Mouse (Mus musculus) liver, embryonic 12.5 days (tissue): ENCODE measurements around the gene Zfp383. TPM values are rescaled to one million over a fixed set of nuclear protein-coding genes. Genes with fewer than 3 reads are reported as not detected.
"Not testable (repeated sequence)": the region's sequence is repeated elsewhere in the genome, so short reads cannot be mapped to it uniquely, and the experiment has no call there.

Experiments used
- ATAC-seq: fragments of 200-750 bp; cut with Nextera tagmentation; 2 replicates; pipeline ENCODE4 v1.8.0; 2017; ENCODE audit warnings: moderate number of reproducible peaks, mild to moderate bottlenecking, moderate library complexity
- H3K27ac ChIP-seq: fragments of 300-500 bp; sonication (generic); 2 replicates; pipeline ENCODE4 v1.5.1; 2016; ENCODE audit warnings: mild to moderate bottlenecking
- H3K27me3 ChIP-seq: fragments of 300-500 bp; sonication (generic); replicated peaks from 2 replicates; pipeline ENCODE4 v1.6.1; 2016; ENCODE audit warnings: mild to moderate bottlenecking, moderate library complexity
- H3K36me3 ChIP-seq: fragments of 300-500 bp; sonication (generic); 2 replicates; pipeline ENCODE4 v1.6.1; 2016; ENCODE audit warnings: mild to moderate bottlenecking, moderate library complexity
- H3K4me1 ChIP-seq: fragments of 300-500 bp; sonication (generic); 2 replicates; pipeline ENCODE4 v1.6.1; 2016
- H3K4me2 ChIP-seq: fragments of 300-500 bp; sonication (generic); 2 replicates; pipeline ENCODE4 v1.6.1; 2016; ENCODE audit warnings: mild to moderate bottlenecking, moderate library complexity
- H3K4me3 ChIP-seq: fragments of 300-500 bp; sonication (generic); 2 replicates; pipeline ENCODE4 v1.5.1; 2016; ENCODE audit warnings: mild to moderate bottlenecking, moderate library complexity
- H3K9ac ChIP-seq: fragments of 300-500 bp; sonication (generic); 2 replicates; pipeline ENCODE4 v1.6.1; 2016; ENCODE audit warnings: mild to moderate bottlenecking, moderate library complexity
- H3K9me3 ChIP-seq: fragments of 300-500 bp; sonication (generic); replicated peaks from 2 replicates; pipeline ENCODE4 v1.6.1; 2016; ENCODE audit warnings: mild to moderate bottlenecking, moderate library complexity
- WGBS: fragments of 180-500 bp; shearing (Covaris S2); methylation state at CpG from one replicate; pipeline ENCODE4 v1.1.7; 2016; ENCODE audit not compliant: insufficient replicate concordance; 5-methylcytosine and 5-hydroxymethylcytosine counted together
- microRNA-seq: library from miRNA; unstranded; fragments of <30 nt; microRNA quantifications from one replicate; pipeline ENCODE4, GENCODE M21; 2017
- polyA plus RNA-seq: library from polyadenylated mRNA; unstranded; fragments of >200 nt; fragmentation: Nextera tagmentation; extraction: Ambion mirVana; gene quantifications from 2 replicates; pipeline ENCODE4 v1.2.1, GENCODE M21; 2016

Zfp383 gene
- polyA plus RNA-seq, 1 experiment from 2014 or later: 0.55 TPM

DNA sequence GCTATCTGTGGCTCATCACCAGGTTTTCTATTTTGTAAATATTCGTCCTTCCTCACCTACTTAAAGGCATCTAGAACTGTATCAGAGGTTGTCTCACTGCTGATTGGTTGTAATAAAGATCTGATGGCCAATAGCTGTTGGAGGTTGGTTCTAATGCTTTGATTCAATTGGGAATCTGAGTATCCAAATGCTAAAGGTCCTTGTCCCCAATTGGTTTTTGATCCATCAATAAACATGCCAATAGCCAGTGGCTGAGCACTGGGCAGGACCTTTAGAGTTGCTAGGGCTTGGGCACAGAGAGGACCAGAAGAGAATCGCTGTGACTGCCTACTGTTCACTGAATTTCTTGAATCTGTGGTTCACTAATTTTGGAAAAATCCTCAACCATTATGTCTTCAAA is 35.7 kb downstream of the Zfp383 start:
- ATAC-seq: no peak
- Histone ChIP-seq H3K27ac (no peak overlapping the region), H3K36me3 (peaks cover 35% of the 10 kb centered on the region), H3K27me3 (no peaks in the 10 kb centered on the region), H3K9ac (no peak overlapping the region), H3K4me3 (no peak overlapping the region), H3K4me2 (no peak overlapping the region), H3K4me1 (no peaks in the 10 kb centered on the region), H3K9me3 (no peaks in the 10 kb centered on the region)
- 47% methylated on average over 2 of the region's 2 CpGs for WGBS

GRCm38 (mm10) chr7:29944201-29944600 is 36.2 kb downstream of the Zfp383 start:
- H3K4me2 ChIP-seq: no peak overlapping the region
- no peak overlapping the region for H3K27ac ChIP-seq
- no peak overlapping the region for H3K9ac ChIP-seq
- H3K4me3 ChIP-seq: no peak overlapping the region
- no peaks in the 10 kb centered on the region for H3K9me3 ChIP-seq
- H3K27me3 ChIP-seq: no peaks in the 10 kb centered on the region
- 74% methylated on average over 2 of the region's 2 CpGs for WGBS
- ATAC-seq: no peak
- no peaks in the 10 kb centered on the region for H3K4me1 ChIP-seq
- peaks cover 35% of the 10 kb centered on the region for H3K36me3 ChIP-seq

DNA sequence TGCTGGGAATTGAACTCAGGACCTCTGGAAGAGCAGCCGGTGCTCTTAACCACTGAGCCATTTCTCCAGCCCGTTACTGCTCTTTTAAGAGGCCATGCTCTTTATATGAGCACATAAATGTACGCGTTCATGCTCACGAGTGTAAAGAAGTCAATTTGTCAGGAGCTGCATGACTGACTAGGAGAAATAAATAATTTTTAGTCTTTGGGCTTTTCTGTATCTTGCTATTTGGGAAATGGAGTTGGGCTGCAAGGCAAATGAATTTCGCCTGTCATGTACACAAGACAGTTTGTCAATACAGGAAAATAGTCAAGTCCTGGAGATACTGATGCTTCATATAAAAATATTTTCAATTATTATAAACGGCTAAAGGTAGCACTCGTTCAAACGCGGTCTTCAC is 45.1 kb downstream of the Zfp383 start:
- Histone ChIP-seq H3K4me3 (peak overlapping the region; percentile 69), H3K9me3 (no peaks in the 10 kb centered on the region), H3K9ac (peak overlapping the region; percentile 81), H3K27me3 (no peaks in the 10 kb centered on the region), H3K36me3 (peaks cover 19% of the 10 kb centered on the region), H3K4me2 (peak overlapping the region; percentile 75), H3K4me1 (peaks cover 16% of the 10 kb centered on the region), H3K27ac (peak overlapping the region; percentile 87)
- 43% methylated on average over 10 of the region's 10 CpGs for WGBS
- ATAC-seq: no peak

DNA sequence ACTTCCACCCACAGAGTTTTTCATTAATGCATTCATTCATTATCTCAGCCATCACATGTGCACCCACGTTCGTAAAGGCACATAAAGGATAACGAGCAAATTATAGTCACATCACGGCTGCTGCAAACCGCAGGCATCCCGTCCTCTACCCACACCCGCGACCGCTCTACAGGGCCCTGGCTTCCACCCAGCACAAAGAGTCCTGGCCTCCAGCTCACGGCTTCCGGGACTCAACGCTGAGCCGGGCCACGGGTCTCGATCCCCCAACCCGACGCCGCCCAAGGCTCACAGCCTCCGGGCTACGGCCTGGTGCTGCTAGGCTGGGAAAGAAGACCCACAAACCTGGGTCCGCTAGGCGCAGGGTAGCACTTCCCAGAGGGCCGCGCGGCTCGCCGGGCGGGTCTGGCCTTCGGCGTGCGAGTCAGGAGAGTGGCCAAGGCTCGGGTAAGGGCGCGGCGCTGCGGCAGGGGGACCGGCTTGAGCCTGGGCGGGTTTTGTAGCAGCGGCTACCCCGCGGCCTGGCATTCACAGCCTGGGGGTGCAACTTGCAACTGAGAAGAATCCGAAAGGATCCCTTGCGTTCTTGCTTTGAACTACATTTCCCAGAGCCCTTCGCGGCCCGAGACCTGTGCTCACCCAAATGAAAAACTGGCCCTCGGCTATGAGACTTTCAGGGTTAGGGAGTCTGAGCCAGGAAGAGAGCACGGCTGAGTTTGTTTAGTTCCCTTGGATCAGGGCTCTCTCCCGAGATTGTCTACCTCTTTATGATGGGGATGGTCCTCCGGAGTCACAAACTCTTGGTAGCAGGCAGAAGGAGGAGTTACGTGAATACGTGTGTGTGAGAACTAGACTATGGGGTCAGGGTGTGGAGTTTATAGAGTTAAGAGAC is 45.7 kb downstream of the Zfp383 start, which contains the start of gene Zfp74:
Gene Zfp74, minus strand, starts transcription at position 577 of the 889 bp plus-strand sequence.
- Histone ChIP-seq H3K4me3 (peak within 1 kb of the TSS; percentile 69), H3K4me1 (peaks cover 16% of the 10 kb centered on the region), H3K9ac (peak within 1 kb of the TSS; percentile 81), H3K4me2 (peak within 1 kb of the TSS; percentile 75), H3K27ac (peak within 1 kb of the TSS; percentile 87), H3K9me3 (no peaks in the 10 kb centered on the region), H3K36me3 (peaks cover 16% of the 10 kb centered on the region), H3K27me3 (no peaks in the 10 kb centered on the region)
- ATAC-seq: peak; percentile 94
- WGBS: 3% methylated on average over 52 of the region's 52 CpGs

DNA sequence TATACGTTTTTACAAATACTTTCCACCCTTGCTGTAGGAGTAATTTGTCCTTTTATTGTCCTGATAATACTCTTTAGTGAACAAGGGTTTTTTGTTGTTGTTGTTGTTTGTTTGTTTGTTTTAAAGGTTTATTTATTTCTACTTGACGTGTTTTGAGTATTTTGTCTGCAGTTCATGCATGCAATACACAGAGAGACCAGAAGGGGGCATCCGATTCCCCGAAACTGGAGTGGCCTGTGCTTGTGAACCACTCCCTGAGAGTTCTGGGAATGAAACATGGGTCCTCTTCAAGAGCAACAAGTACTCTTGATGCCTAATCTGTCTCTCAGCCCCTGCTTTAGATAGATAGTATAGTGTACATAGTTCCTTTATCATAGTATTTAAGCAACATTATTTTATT is 46.7 kb downstream of the Zfp383 start:
- Histone ChIP-seq H3K27ac (no peak overlapping the region), H3K27me3 (no peaks in the 10 kb centered on the region), H3K9ac (peak overlapping the region; percentile 81; the same call in 1 of the 2 replicates), H3K4me2 (peak overlapping the region; percentile 75), H3K9me3 (no peaks in the 10 kb centered on the region), H3K4me1 (peaks cover 16% of the 10 kb centered on the region), H3K36me3 (peaks cover 12% of the 10 kb centered on the region), H3K4me3 (peak overlapping the region; percentile 69)
- ATAC-seq: no peak
- 17% methylated on average over 4 of the region's 4 CpGs for WGBS

DNA sequence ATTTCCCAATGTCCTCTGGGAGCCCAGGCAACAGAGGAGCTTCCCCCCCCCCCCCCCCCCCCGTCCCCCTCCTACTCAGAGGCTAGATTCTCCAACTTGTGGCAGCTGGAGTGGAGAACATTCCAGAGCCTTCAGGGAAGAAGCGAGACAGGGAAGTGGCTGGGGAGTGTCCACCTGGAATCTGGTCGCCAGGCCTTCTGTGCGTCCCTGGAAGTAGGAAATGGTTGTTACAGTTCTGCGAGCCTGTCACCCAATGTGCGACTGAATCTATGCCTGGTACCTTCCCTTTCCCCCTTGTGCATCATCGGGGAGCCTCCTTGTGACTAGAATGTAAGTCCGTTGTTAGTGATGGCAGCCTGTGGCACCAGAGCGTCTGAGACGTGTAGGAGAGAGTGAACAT is 48.2 kb downstream of the Zfp383 start:
- Histone ChIP-seq H3K27ac (no peak overlapping the region), H3K9ac (0 out of 2 replicates have a peak overlapping the region, but pooled peaks have one; percentile 27), H3K36me3 (no peaks in the 10 kb centered on the region), H3K27me3 (no peaks in the 10 kb centered on the region), H3K9me3 (no peaks in the 10 kb centered on the region), H3K4me3 (no peak overlapping the region), H3K4me2 (no peak overlapping the region), H3K4me1 (peaks cover 16% of the 10 kb centered on the region)
- no peak for ATAC-seq
- 70% methylated on average over 9 of the region's 10 CpGs for WGBS

DNA sequence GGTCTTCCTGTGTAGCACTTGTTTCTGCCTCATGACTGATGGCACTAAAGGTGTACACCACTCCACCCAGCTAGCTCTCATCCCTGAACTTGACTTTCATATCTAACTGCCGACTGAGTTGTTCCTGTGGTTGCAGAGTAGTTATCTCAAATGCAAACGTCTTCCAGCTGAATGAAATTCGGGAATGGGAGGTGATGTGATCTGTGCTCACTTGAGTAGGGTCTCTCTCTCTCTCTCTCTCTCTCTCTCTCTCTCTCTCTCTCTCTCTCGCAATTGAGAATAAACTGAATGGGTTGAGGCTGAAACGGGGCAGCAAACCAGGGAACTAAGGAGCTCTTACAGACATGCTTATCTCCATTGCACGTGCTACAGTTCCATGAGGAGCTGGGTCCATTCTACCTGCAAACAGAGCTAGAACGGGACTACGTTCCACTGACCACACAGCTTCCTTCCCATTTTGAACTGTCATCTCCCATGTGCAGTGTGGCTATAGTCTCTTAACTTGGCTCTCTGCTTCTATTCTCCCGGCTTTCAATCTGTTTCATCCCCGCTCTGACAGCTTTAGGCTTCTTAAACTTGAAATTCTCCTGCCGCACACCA is 50.2 kb downstream of the Zfp383 start:
- Histone ChIP-seq H3K27ac (no peak overlapping the region), H3K27me3 (no peaks in the 10 kb centered on the region), H3K4me3 (no peak overlapping the region), H3K4me2 (no peak overlapping the region), H3K4me1 (peaks cover 9% of the 10 kb centered on the region), H3K9me3 (0 out of 2 replicates have a peak, but pooled peaks cover 4% of the 10 kb centered on the region), H3K9ac (no peak overlapping the region), H3K36me3 (no peaks in the 10 kb centered on the region)
- no peak for ATAC-seq
- 54% methylated on average over 11 of the region's 11 CpGs for WGBS

DNA sequence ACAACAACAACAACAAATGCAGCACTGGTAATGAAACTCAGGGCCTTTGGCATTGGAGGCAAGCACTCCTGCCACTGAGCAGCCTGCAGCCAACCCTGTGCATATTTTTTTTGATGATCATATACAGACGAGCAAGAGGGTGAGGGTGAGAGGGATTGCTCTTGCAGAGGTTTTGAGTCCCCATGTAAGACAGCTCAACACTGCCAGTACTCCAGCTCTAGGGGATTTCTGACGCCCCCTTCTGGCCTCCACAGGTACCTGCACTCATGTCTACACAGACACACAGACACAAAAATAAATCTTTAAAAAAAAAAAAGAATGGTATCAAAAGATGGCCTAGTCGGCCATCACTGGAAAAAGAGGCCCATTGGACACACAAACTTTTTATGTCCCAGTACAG is 51.0 kb downstream of the Zfp383 start:
- Histone ChIP-seq H3K4me1 (peaks cover 8% of the 10 kb centered on the region), H3K27ac (no peak overlapping the region), H3K4me2 (no peak overlapping the region), H3K4me3 (no peak overlapping the region), H3K27me3 (no peaks in the 10 kb centered on the region), H3K9ac (no peak overlapping the region), H3K36me3 (no peaks in the 10 kb centered on the region), H3K9me3 (0 out of 2 replicates have a peak, but pooled peaks cover 4% of the 10 kb centered on the region)
- ATAC-seq: no peak
- WGBS: 45% methylated on average over 3 of the region's 3 CpGs

- not testable (repeated sequence) for H3K27me3 ChIP-seq, H3K9me3 ChIP-seq, H3K36me3 ChIP-seq, H3K27ac ChIP-seq, ATAC-seq, H3K9ac ChIP-seq, H3K4me1 ChIP-seq, H3K4me2 ChIP-seq, H3K4me3 ChIP-seq
- WGBS: 45% methylated on average over 39 of the region's 39 CpGs
Observed at GRCm38 (mm10) chr7:29965115-29965810, 57.2 kb downstream of the Zfp383 start.

Small RNAs within 50 kb of the gene (microRNA-seq; reads per million reads assigned to microRNA genes)
- gene Mir7668: not detected

Other genes with a start within 250 kb of the Zfp383 start
- not detected in 2 replicates for gene Catsperg2, start 181.2 kb upstream of the Zfp383 start, polyA plus RNA-seq
- gene Zfp84, start 139.7 kb upstream of the Zfp383 start, polyA plus RNA-seq: 5.0 and 5.1 TPM in 2 replicates
- gene Zfp30, start 124.2 kb upstream of the Zfp383 start, polyA plus RNA-seq: 0.88 and 1.0 TPM in 2 replicates
- gene Zfp790, start 92.1 kb upstream of the Zfp383 start, polyA plus RNA-seq: 5.5 and 6.6 TPM in 2 replicates
- gene Zfp940, start 54.6 kb upstream of the Zfp383 start, polyA plus RNA-seq: 2.1 and 2.4 TPM in 2 replicates
- gene Zfp420, start 48.2 kb upstream of the Zfp383 start, polyA plus RNA-seq: 1.9 TPM in 2 replicates
- gene Zfp27, start 1.7 kb upstream of the Zfp383 start, polyA plus RNA-seq: 2.6 and 3.4 TPM in 2 replicates
- gene Zfp74, start 45.9 kb downstream of the Zfp383 start, polyA plus RNA-seq: 3.6 and 4.8 TPM in 2 replicates
- gene Zfp568, start 75.7 kb downstream of the Zfp383 start, polyA plus RNA-seq: 13.4 and 14.2 TPM in 2 replicates
- 0.60 and 0.87 TPM in 2 replicates for gene Zfp14, start 143.2 kb downstream of the Zfp383 start, polyA plus RNA-seq
- 1.8 and 2.0 TPM in 2 replicates for gene Zfp82, start 164.7 kb downstream of the Zfp383 start, polyA plus RNA-seq
- gene Gm26920, start 182.2 kb downstream of the Zfp383 start, polyA plus RNA-seq: 0.41 and 0.99 TPM in 2 replicates
- 3.0 and 3.3 TPM in 2 replicates for gene Zfp566, start 182.3 kb downstream of the Zfp383 start, polyA plus RNA-seq
- gene Zfp260, start 186.6 kb downstream of the Zfp383 start, polyA plus RNA-seq: 22.6 and 24.3 TPM in 2 replicates
- 2.5 and 3.0 TPM in 2 replicates for gene Zfp382, start 213.7 kb downstream of the Zfp383 start, polyA plus RNA-seq